ENCODE assay signal across 18 mouse cellular contexts in genomic region chr14:104769938-104770337, GRCm38 (mm10).
"Had no signal": no experiment of that assay in that cellular context is flagged by ENCODE, and none has a peak within 500 bp of the region (broad histone marks: within the 10 kb centered on the region; RNA-seq: fewer than 3 reads in every experiment).

No protein-coding gene starts in this region.

- H3K4me3 ChIP-seq: limb, embryonic 12.5 days; liver, embryonic 12.5 days; lung, embryonic 15.5 days; megakaryocyte, embryonic 14.5 days; myocyte; neural tube, embryonic 15.5 days; stomach, embryonic 15.5 days had no signal

- H3K9ac ChIP-seq: limb, embryonic 12.5 days; liver, embryonic 12.5 days; lung, embryonic 15.5 days; neural tube, embryonic 15.5 days; stomach, embryonic 15.5 days had no signal

- H3K27ac ChIP-seq: kidney, postnatal 0 days; limb, embryonic 12.5 days; liver, embryonic 12.5 days; lung, embryonic 15.5 days; macrophage; neural tube, embryonic 15.5 days; stomach, embryonic 15.5 days had no signal

- H3K27me3 ChIP-seq: limb, embryonic 12.5 days; liver, embryonic 12.5 days; lung, embryonic 15.5 days; megakaryocyte, embryonic 14.5 days; neural tube, embryonic 15.5 days; stomach, embryonic 15.5 days had no signal

- ATAC-seq: liver, embryonic 12.5 days had no signal

- H3K36me3 ChIP-seq: limb, embryonic 12.5 days; liver, embryonic 12.5 days; lung, embryonic 15.5 days; neural tube, embryonic 15.5 days; stomach, embryonic 15.5 days had no signal

- DNase-seq: kidney, adult 11 months; kidney, adult 9 months; kidney, postnatal 36 days; layer of hippocampus, adult 9-11 months; layer of hippocampus, postnatal 36 days; lung, postnatal 14 days; right cerebral cortex, postnatal 14 days; thymus, adult 2 months; thymus, postnatal 25 days had no signal

- H3K9me3 ChIP-seq: limb, embryonic 12.5 days; liver, embryonic 12.5 days; lung, embryonic 15.5 days; megakaryocyte, embryonic 14.5 days; neural tube, embryonic 15.5 days; stomach, embryonic 15.5 days had no signal

- H3K4me1 ChIP-seq: limb, embryonic 12.5 days; liver, embryonic 12.5 days; lung, embryonic 15.5 days; neural tube, embryonic 15.5 days; stomach, embryonic 15.5 days had no signal

- H3K4me2 ChIP-seq: limb, embryonic 12.5 days; liver, embryonic 12.5 days; lung, embryonic 15.5 days; neural tube, embryonic 15.5 days; stomach, embryonic 15.5 days had no signal
